Mouse (Mus musculus) embryonic fibroblast, embryonic 13.5 days (primary cell): ENCODE data around the gene Svs6.
"Not testable (repeated sequence)": the region's sequence is repeated elsewhere in the genome, so short reads cannot be mapped to it uniquely, and the experiment has no call there.

Experiments used
- CTCF ChIP-seq: IDR thresholded peaks from 2 replicates; pipeline ENCODE4 v1.5.1; 2011; ENCODE audit warnings: mild to moderate bottlenecking, control low read depth, low read length, moderate library complexity, borderline replicate concordance; ENCODE audit not compliant: insufficient read depth
- POLR2A ChIP-seq: IDR thresholded peaks from 2 replicates; pipeline ENCODE4 v1.6.1; 2011; ENCODE audit warnings: low read depth, mild to moderate bottlenecking, control low read depth, low read length, moderate library complexity

GRCm38 (mm10) chr2:164343732-164344131 is 27.2 kb downstream of the Svs6 start:
- not testable (repeated sequence) for TF ChIP-seq CTCF, POLR2A
